Mouse (Mus musculus) stomach, postnatal 0 days (tissue): ENCODE data around the gene Mcpt2. TPM values are rescaled to one million over a fixed set of nuclear protein-coding genes. Genes with fewer than 3 reads are reported as not detected.
"Not testable (repeated sequence)": the region's sequence is repeated elsewhere in the genome, so short reads cannot be mapped to it uniquely, and the experiment has no call there.

Source experiments
- ATAC-seq: fragments of 200-750 bp; cut with Nextera tagmentation; 2 replicates; pipeline ENCODE4 v1.8.0; 2017; ENCODE audit not compliant: low FRiP score, low TSS enrichment
- DNase-seq: peaks from one replicate; pipeline ENCODE4 v3.0.0-alpha.2; 2016; ENCODE audit warnings: low spot score
- H3K27ac ChIP-seq: fragments of 300-500 bp; sonication (generic); replicated peaks from 2 replicates; pipeline ENCODE4 v1.5.1; 2014; ENCODE audit warnings: mild to moderate bottlenecking, control low read depth
- H3K27me3 ChIP-seq: fragments of 300-500 bp; sonication (generic); 2 replicates; pipeline ENCODE4 v1.6.1; 2014; ENCODE audit warnings: low read length; ENCODE audit not compliant: control insufficient read depth, insufficient read depth
- H3K36me3 ChIP-seq: fragments of 300-500 bp; sonication (generic); 2 replicates; pipeline ENCODE4 v1.6.1; 2014; ENCODE audit warnings: low read length, mixed read lengths; ENCODE audit not compliant: control insufficient read depth, insufficient read depth
- H3K4me1 ChIP-seq: fragments of 300-500 bp; sonication (generic); replicated peaks from 2 replicates; pipeline ENCODE4 v1.6.1; 2014; ENCODE audit warnings: antibody characterized with exemption; ENCODE audit not compliant: control insufficient read depth, insufficient read depth
- H3K4me2 ChIP-seq: fragments of 300-500 bp; sonication (generic); replicated peaks from 2 replicates; pipeline ENCODE4 v1.6.1; 2014; ENCODE audit warnings: low read depth, mild to moderate bottlenecking, control low read depth, moderate library complexity
- H3K4me3 ChIP-seq: fragments of 300-500 bp; sonication (generic); 2 replicates; pipeline ENCODE4 v1.5.1; 2014; ENCODE audit warnings: low read depth, low read length, control low read depth
- H3K9ac ChIP-seq: fragments of 300-500 bp; sonication (generic); 2 replicates; pipeline ENCODE4 v1.6.1; 2014; ENCODE audit warnings: mild to moderate bottlenecking, low read length, control low read depth, mixed read lengths
- H3K9me3 ChIP-seq: fragments of 300-500 bp; sonication (generic); 2 replicates; pipeline ENCODE4 v1.6.1; 2016; ENCODE audit warnings: low read length; ENCODE audit not compliant: control insufficient read depth
- CTCF ChIP-seq: IDR thresholded peaks from 2 replicates; pipeline ENCODE4 v1.5.1; 2016; ENCODE audit warnings: antibody characterized with exemption, low read depth, mild to moderate bottlenecking, moderate library complexity
- EP300 ChIP-seq: optimal IDR thresholded peaks from 2 replicates; pipeline ENCODE3; 2016; ENCODE audit warnings: antibody characterized with exemption
- WGBS: fragments of 180-500 bp; shearing (Covaris S2); extraction: QIAGEN DNeasy Blood & Tissue Kit; methylation state at CpG from one replicate; pipeline ENCODE4 v1.1.7; 2014; 5-methylcytosine and 5-hydroxymethylcytosine counted together
- polyA plus RNA-seq: library from polyadenylated mRNA; unstranded; fragments of >200 nt; fragmentation: Nextera tagmentation; extraction: Ambion mirVana; gene quantifications from 2 replicates; pipeline ENCODE4 v1.2.1, GENCODE M21; 2015

The Mcpt2 gene
- polyA plus RNA-seq, 1 experiment from 2014 or later = 1.8 TPM

GRCm38 (mm10) chr14:56034433-56034832, 7.4 kb upstream of the Mcpt2 start:
- no peak overlapping the region for H3K27ac ChIP-seq

GRCm38 (mm10) chr14:56055408-56055807, 13.6 kb downstream of the Mcpt2 start:
- no peak for TF ChIP-seq CTCF
- no peak for TF ChIP-seq EP300
- 72% methylated on average over 3 of the region's 3 CpGs for WGBS

More at GRCm38 (mm10) chr14:56034433-56034832, 7.4 kb upstream of the Mcpt2 start:
- H3K9ac ChIP-seq = no peak overlapping the region
- WGBS = 35% methylated on average over 2 of the region's 2 CpGs
- no peak overlapping the region for H3K4me2 ChIP-seq
- H3K27me3 ChIP-seq = no peaks in the 10 kb centered on the region
- peak; percentile 77 for DNase-seq
- no peaks in the 10 kb centered on the region for H3K9me3 ChIP-seq
- H3K4me1 ChIP-seq = no peaks in the 10 kb centered on the region
- H3K4me3 ChIP-seq = no peak overlapping the region
- ATAC-seq = peak; percentile 98
- TF ChIP-seq CTCF (no peak), EP300 (no peak)
- H3K36me3 ChIP-seq = no peaks in the 10 kb centered on the region

GRCm38 (mm10) chr14:56057722-56058121, 15.9 kb downstream of the Mcpt2 start:
- Histone ChIP-seq H3K27ac (no peak overlapping the region), H3K4me2 (no peak overlapping the region), H3K9me3 (no peaks in the 10 kb centered on the region), H3K36me3 (no peaks in the 10 kb centered on the region), H3K4me3 (no peak overlapping the region), H3K27me3 (no peaks in the 10 kb centered on the region), H3K9ac (no peak overlapping the region), H3K4me1 (no peaks in the 10 kb centered on the region)
- WGBS = 70% methylated on average over 4 of the region's 4 CpGs
- TF ChIP-seq EP300 (no peak), CTCF (no peak)
- ATAC-seq (peak; percentile 35; the same call in 1 of the 2 replicates), DNase-seq (peak; percentile 17)

More at GRCm38 (mm10) chr14:56055408-56055807, 13.6 kb downstream of the Mcpt2 start:
- DNase-seq (no peak), ATAC-seq (no peak)
- H3K9me3 ChIP-seq = no peaks in the 10 kb centered on the region
- no peak overlapping the region for H3K4me3 ChIP-seq
- no peak overlapping the region for H3K27ac ChIP-seq
- no peak overlapping the region for H3K4me2 ChIP-seq
- no peaks in the 10 kb centered on the region for H3K27me3 ChIP-seq
- no peaks in the 10 kb centered on the region for H3K36me3 ChIP-seq
- no peaks in the 10 kb centered on the region for H3K4me1 ChIP-seq
- H3K9ac ChIP-seq = no peak overlapping the region

- H3K36me3 ChIP-seq, H3K9ac ChIP-seq, H3K4me3 ChIP-seq, H3K4me2 ChIP-seq, H3K27me3 ChIP-seq, DNase-seq, H3K9me3 ChIP-seq, H3K27ac ChIP-seq, ATAC-seq, H3K4me1 ChIP-seq: not testable (repeated sequence)
- 71% methylated on average over 3 of the region's 3 CpGs for WGBS
These were observed 20.4 kb downstream of the Mcpt2 start, which contains the start of gene Mcpt4 for GRCm38 (mm10) chr14:56062213-56062612. Gene Mcpt4 (minus strand): TSS chr14:56062313.

GRCm38 (mm10) chr14:56082016-56082415, 40.2 kb downstream of the Mcpt2 start:
- 91% methylated on average over 4 of the region's 4 CpGs for WGBS
- ATAC-seq (no peak), DNase-seq (no peak)
- TF ChIP-seq CTCF = no peak
- no peak for TF ChIP-seq EP300
- H3K9me3 ChIP-seq = no peaks in the 10 kb centered on the region
- no peaks in the 10 kb centered on the region for H3K36me3 ChIP-seq
- H3K4me3 ChIP-seq = no peak overlapping the region
- no peak overlapping the region for H3K27ac ChIP-seq
- H3K9ac ChIP-seq = no peak overlapping the region
- no peak overlapping the region for H3K4me2 ChIP-seq
- no peaks in the 10 kb centered on the region for H3K4me1 ChIP-seq
- H3K27me3 ChIP-seq = no peaks in the 10 kb centered on the region

GRCm38 (mm10) chr14:56085167-56085566, 43.3 kb downstream of the Mcpt2 start, which contains the start of gene Mcpt8:
Gene Mcpt8 (minus strand): TSS chr14:56085273.
- H3K9me3 ChIP-seq = no peaks in the 10 kb centered on the region
- no peaks in the 10 kb centered on the region for H3K27me3 ChIP-seq
- DNase-seq = no peak
- no peak within 1 kb of the TSS for H3K9ac ChIP-seq
- ATAC-seq = no peak
- no peak for TF ChIP-seq CTCF
- TF ChIP-seq EP300 = no peak
- no peak within 1 kb of the TSS for H3K4me2 ChIP-seq
- 86% methylated on average over 2 of the region's 2 CpGs for WGBS
- no peak within 1 kb of the TSS for H3K4me3 ChIP-seq
- no peaks in the 10 kb centered on the region for H3K36me3 ChIP-seq
- H3K27ac ChIP-seq = no peak within 1 kb of the TSS
- no peaks in the 10 kb centered on the region for H3K4me1 ChIP-seq
